In the genomic region with DNA sequence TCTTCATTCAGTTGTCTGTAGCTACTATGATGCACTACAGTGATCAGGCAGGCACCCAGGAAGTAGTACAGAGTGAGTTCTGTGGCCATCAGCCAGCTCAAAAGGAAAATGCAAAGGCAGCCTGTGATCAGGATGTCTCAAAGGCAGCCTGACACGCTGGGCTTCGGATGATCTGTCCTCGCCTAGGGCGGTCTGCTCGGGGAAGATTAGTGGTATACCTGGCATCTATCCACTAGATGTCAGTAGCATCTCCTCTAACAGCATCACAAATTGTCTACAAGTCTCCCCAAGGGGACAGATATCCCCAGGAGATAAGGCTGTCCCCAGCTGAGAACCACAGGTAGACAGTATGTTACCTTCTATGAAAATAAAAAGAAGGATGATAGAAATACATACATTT, we compare ENCODE assay signal across 9 mouse cellular contexts. TPM values are rescaled to one million over a fixed set of nuclear protein-coding genes. Genes with fewer than 3 reads are reported as not detected.
DNase-seq lines count a peak whose midpoint lies in the region; ATAC-seq lines count a peak whose summit lies in the region.
"Had no signal": no experiment of that assay in that cellular context is flagged by ENCODE, and none has a peak within 500 bp of the region (broad histone marks: within the 10 kb centered on the region; RNA-seq: fewer than 3 reads in every experiment).

No protein-coding gene starts in this region.

- WGBS in embryonic facial prominence, embryonic 11.5 days = 9% methylated on average over 5 of the region's 5 CpGs
- 11% methylated on average over 5 of the region's 5 CpGs for WGBS in kidney, embryonic 16.5 days
- WGBS in liver, embryonic 15.5 days (ENCODE audit: insufficient replicate concordance) = 10% methylated on average over 5 of the region's 5 CpGs

- H3K9me3 ChIP-seq in embryonic facial prominence, embryonic 11.5 days (replicated peaks; ENCODE audit: control insufficient read depth, low read length) = no peaks in the 10 kb centered on the region
- H3K9me3 ChIP-seq in kidney, embryonic 16.5 days (ENCODE audit: low read length) = no peaks in the 10 kb centered on the region
- H3K9me3 ChIP-seq in liver, embryonic 15.5 days (replicated peaks) = no peaks in the 10 kb centered on the region

- no peaks in the 10 kb centered on the region for H3K4me1 ChIP-seq in embryonic facial prominence, embryonic 11.5 days (ENCODE audit: control insufficient read depth, insufficient read depth, low read length)
- H3K4me1 ChIP-seq in kidney, embryonic 16.5 days (ENCODE audit: insufficient read depth, low read length) = no peaks in the 10 kb centered on the region
- H3K4me1 ChIP-seq in liver, embryonic 15.5 days (replicated peaks) = 0 out of 2 replicates have a peak, but pooled peaks cover 4% of the 10 kb centered on the region

- H3K4me3 ChIP-seq in embryonic facial prominence, embryonic 11.5 days (ENCODE audit: low read depth, low read length) = no peak overlapping the region
- no peak overlapping the region for H3K4me3 ChIP-seq in kidney, embryonic 16.5 days (ENCODE audit: low read length)
- H3K4me3 ChIP-seq in liver, embryonic 15.5 days (replicated peaks) = no peak overlapping the region

- no peaks in the 10 kb centered on the region for H3K36me3 ChIP-seq in embryonic facial prominence, embryonic 11.5 days (replicated peaks; ENCODE audit: control insufficient read depth, insufficient read depth, low read depth, low read length)
- H3K36me3 ChIP-seq in kidney, embryonic 16.5 days (ENCODE audit: insufficient read depth, low read length) = no peaks in the 10 kb centered on the region
- no peaks in the 10 kb centered on the region for H3K36me3 ChIP-seq in liver, embryonic 15.5 days (replicated peaks)

- peak; percentile 22 for DNase-seq in NIH3T3 (ENCODE audit: low read depth)
- DNase-seq in adrenal gland, postnatal 14 days = peak; percentile 39
- DNase-seq in embryonic facial prominence, embryonic 11.5 days (ENCODE audit: low spot score) = peak; percentile 56
- DNase-seq in retina, postnatal 1 day = peak; percentile 82
- DNase-seq in urinary bladder, adult 2 months (ENCODE audit: low spot score) = no peak
- no peak for DNase-seq in heart, postnatal 25 days (ENCODE audit: low spot score)

- no peak overlapping the region for H3K4me2 ChIP-seq in embryonic facial prominence, embryonic 11.5 days (ENCODE audit: low read depth, low read length)
- H3K4me2 ChIP-seq in kidney, embryonic 16.5 days (replicated peaks; ENCODE audit: low read depth, low read length) = no peak overlapping the region
- no peak overlapping the region for H3K4me2 ChIP-seq in liver, embryonic 15.5 days

- no peak overlapping the region for H3K27ac ChIP-seq in embryonic facial prominence, embryonic 11.5 days (replicated peaks; ENCODE audit: low read depth, low read length)
- no peak overlapping the region for H3K27ac ChIP-seq in kidney, embryonic 16.5 days (ENCODE audit: low read length)
- H3K27ac ChIP-seq in liver, embryonic 15.5 days (replicated peaks) = no peak overlapping the region

- intact Hi-C loops in heart, postnatal 25 days (cut with DNase I) = loop anchor here (10.0 kb wide), 1 partner anchor 140 kb away; no protein-coding TSS in a partner anchor

- H3K9ac ChIP-seq in embryonic facial prominence, embryonic 11.5 days (replicated peaks; ENCODE audit: low read length) = no peak overlapping the region
- no peak overlapping the region for H3K9ac ChIP-seq in kidney, embryonic 16.5 days (replicated peaks; ENCODE audit: low read length)
- no peak overlapping the region for H3K9ac ChIP-seq in liver, embryonic 15.5 days

- no peaks in the 10 kb centered on the region for H3K27me3 ChIP-seq in embryonic facial prominence, embryonic 11.5 days (ENCODE audit: control insufficient read depth, insufficient read depth, low read length)
- H3K27me3 ChIP-seq in kidney, embryonic 16.5 days (ENCODE audit: insufficient read depth, low read length) = no peaks in the 10 kb centered on the region
- H3K27me3 ChIP-seq in liver, embryonic 15.5 days = no peaks in the 10 kb centered on the region

- ATAC-seq in embryonic facial prominence, embryonic 11.5 days (replicated peaks; ENCODE audit: insufficient number of reproducible peaks, low FRiP score, low TSS enrichment, low read depth) = no peak
- peak; percentile 35; the same call in 1 of the 2 replicates for ATAC-seq in kidney, embryonic 16.5 days (ENCODE audit: low FRiP score, low TSS enrichment)
- 0 out of 2 replicates have a peak, but pooled peaks have one; percentile 12 for ATAC-seq in liver, embryonic 15.5 days (ENCODE audit: insufficient read depth)

RNA-seq across cellular contexts. Expression of a gene that starts 26.6 kb away (rescaled TPM):
- 5.7 and 13.3 TPM in 2 replicates for total RNA-seq in adrenal gland, postnatal 14 days (2021)
- 9.2 and 10.1 TPM in 2 replicates for polyA plus RNA-seq in embryonic facial prominence, embryonic 11.5 days (2014; fragmentation: Nextera tagmentation; extraction: Ambion mirVana)
- polyA plus RNA-seq in kidney, embryonic 16.5 days (2015; fragmentation: Nextera tagmentation; extraction: Ambion mirVana) = 4.1 TPM in 2 replicates
- polyA plus RNA-seq in liver, embryonic 15.5 days (2015; fragmentation: Nextera tagmentation; extraction: Ambion mirVana) = 6.3 and 7.6 TPM in 2 replicates
- 5.6 and 7.4 TPM in 2 replicates for polyA plus RNA-seq in urinary bladder, adult 2 months (2012; rRNA removed)
- total RNA-seq in heart, postnatal 25 days (2021) = 1 to 10 TPM; 5.4 to 5.8 TPM

RNA-seq across cellular contexts. Expression of a gene that starts 34.3 kb away (rescaled TPM):
- total RNA-seq in adrenal gland, postnatal 14 days (2021) = not detected in 2 replicates
- not detected in 2 replicates for polyA plus RNA-seq in embryonic facial prominence, embryonic 11.5 days (2014; fragmentation: Nextera tagmentation; extraction: Ambion mirVana)
- not detected in 2 replicates for polyA plus RNA-seq in kidney, embryonic 16.5 days (2015; fragmentation: Nextera tagmentation; extraction: Ambion mirVana)
- 0.06 TPM in 2 replicates for polyA plus RNA-seq in liver, embryonic 15.5 days (2015; fragmentation: Nextera tagmentation; extraction: Ambion mirVana)
- polyA plus RNA-seq in urinary bladder, adult 2 months (2012; rRNA removed) = not detected in 2 replicates
- under 1 TPM; 0.42 to 0.62 TPM for total RNA-seq in heart, postnatal 25 days (2021)
- polyA plus RNA-seq: large intestine, adult 2 months had no signal

Comparison
In these comparisons a context has a peak if more than half of its experiments do, and no peak if none do; other contexts are left out.
1. DNase-seq: peak in NIH3T3 (single experiment), adrenal gland, postnatal 14 days (single experiment), embryonic facial prominence, embryonic 11.5 days (single experiment) and retina, postnatal 1 day (single experiment); none in urinary bladder, adult 2 months (single experiment) and heart, postnatal 25 days (single experiment).